Mouse (Mus musculus): ENCODE data around the gene Nop58.

DNA sequence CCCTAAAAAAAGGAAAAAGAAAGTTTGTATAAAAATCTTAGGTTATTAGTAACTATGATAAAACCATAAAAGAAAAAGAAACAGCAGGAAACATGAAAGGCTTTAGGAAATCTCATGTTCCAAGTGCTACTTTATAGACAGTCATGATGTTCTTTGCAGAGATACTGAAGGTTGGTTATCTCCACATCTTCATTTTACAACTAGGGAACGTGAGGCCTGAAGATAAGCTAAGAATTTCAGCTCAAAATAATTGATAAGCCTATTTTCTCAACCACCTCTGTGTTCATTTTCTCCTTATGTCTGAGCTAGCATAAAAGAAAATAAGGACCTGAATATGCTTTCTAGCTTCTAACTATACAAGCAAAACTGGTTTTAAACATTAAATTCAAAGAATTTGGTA is 42.3 kb upstream of the Nop58 start:
- TF ChIP-seq MAFK (IDR thresholded peaks at IDR 0.05; ENCODE audit: insufficient read depth, low read depth, low read length) = no peak
- no peak for TF ChIP-seq HCFC1 (IDR thresholded peaks at IDR 0.05; ENCODE audit: borderline replicate concordance, insufficient read depth, low read length)
- no peak for TF ChIP-seq ZNF384 (IDR thresholded peaks at IDR 0.05; ENCODE audit: low read depth, low read length)
- no peak for TF ChIP-seq CHD2 (IDR thresholded peaks at IDR 0.05; ENCODE audit: low read depth, low read length)
- no peak for TF ChIP-seq ZC3H11A (IDR thresholded peaks at IDR 0.05; ENCODE audit: borderline replicate concordance, low read depth, low read length)
